Mouse (Mus musculus): ENCODE results near the gene Pls3. TPM values are rescaled to one million over a fixed set of nuclear protein-coding genes. Genes with fewer than 3 reads are reported as not detected.

Pls3 gene
- 82.6 and 83.0 TPM in 2 replicates for polyA plus RNA-seq (2012; rRNA removed)

- WGBS = 4% methylated on average over 32 of the region's 45 CpGs
These were observed at the start of gene Pls3 for GRCm38 (mm10) chrX:75874332-75875291. Gene Pls3 (minus strand): TSS chrX:75875182.

GRCm38 (mm10) chrX:75895716-75896115 lies 20.7 kb upstream of the Pls3 start:
- H3K27ac ChIP-seq (ENCODE audit: insufficient read depth, low read length) = no peak overlapping the region
- WGBS = 50% methylated on average over 6 of the region's 6 CpGs

More at GRCm38 (mm10) chrX:75874332-75875291, at the start of gene Pls3:
- no peak for TF ChIP-seq POLR2A (IDR thresholded peaks at IDR 0.05; ENCODE audit: borderline replicate concordance, insufficient read depth, low read length)
- TF ChIP-seq CTCF (IDR thresholded peaks at IDR 0.05; ENCODE audit: borderline replicate concordance, insufficient read depth, low read depth, low read length) = no peak
- peak; percentile 79 to 88 for DNase-seq
- no peaks in the 10 kb centered on the region for H3K27me3 ChIP-seq (ENCODE audit: control insufficient read depth, insufficient read depth, low read length)
- H3K4me1 ChIP-seq (ENCODE audit: control insufficient read depth, insufficient read depth, low read length) = no peaks in the 10 kb centered on the region
- H3K27ac ChIP-seq (ENCODE audit: insufficient read depth, low read length) = peak within 1 kb of the TSS; percentile 53; the same call in 1 of the 2 replicates
- peak within 1 kb of the TSS; percentile 96 for H3K4me3 ChIP-seq (replicated peaks; ENCODE audit: insufficient read depth, low read depth, low read length)

GRCm38 (mm10) chrX:75875566-75875965 lies 584 bp upstream of the Pls3 start:
- H3K27me3 ChIP-seq (ENCODE audit: control insufficient read depth, insufficient read depth, low read length) = no peaks in the 10 kb centered on the region
- TF ChIP-seq POLR2A (IDR thresholded peaks at IDR 0.05; ENCODE audit: borderline replicate concordance, insufficient read depth, low read length) (no peak), CTCF (IDR thresholded peaks at IDR 0.05; ENCODE audit: borderline replicate concordance, insufficient read depth, low read depth, low read length) (no peak)
- peak; percentile 2 to 7 for DNase-seq
- no peaks in the 10 kb centered on the region for H3K4me1 ChIP-seq (ENCODE audit: control insufficient read depth, insufficient read depth, low read length)
- no peak overlapping the region for H3K27ac ChIP-seq (ENCODE audit: insufficient read depth, low read length)
- WGBS = 13% methylated on average over 5 of the region's 5 CpGs
- peak overlapping the region; percentile 39 for H3K4me3 ChIP-seq (replicated peaks; ENCODE audit: insufficient read depth, low read depth, low read length)

More at GRCm38 (mm10) chrX:75895716-75896115, 20.7 kb upstream of the Pls3 start:
- H3K27me3 ChIP-seq (ENCODE audit: control insufficient read depth, insufficient read depth, low read length) = no peaks in the 10 kb centered on the region
- DNase-seq = no peak
- no peak for TF ChIP-seq CTCF (IDR thresholded peaks at IDR 0.05; ENCODE audit: borderline replicate concordance, insufficient read depth, low read depth, low read length)
- TF ChIP-seq POLR2A (IDR thresholded peaks at IDR 0.05; ENCODE audit: borderline replicate concordance, insufficient read depth, low read length) = no peak
- no peaks in the 10 kb centered on the region for H3K4me1 ChIP-seq (ENCODE audit: control insufficient read depth, insufficient read depth, low read length)
- no peak overlapping the region for H3K4me3 ChIP-seq (replicated peaks; ENCODE audit: insufficient read depth, low read depth, low read length)

- WGBS = 5% methylated on average over 15 of the region's 15 CpGs
- no peak for TF ChIP-seq POLR2A (IDR thresholded peaks at IDR 0.05; ENCODE audit: borderline replicate concordance, insufficient read depth, low read length)
- TF ChIP-seq CTCF (IDR thresholded peaks at IDR 0.05; ENCODE audit: borderline replicate concordance, insufficient read depth, low read depth, low read length) = no peak
- H3K4me3 ChIP-seq (replicated peaks; ENCODE audit: insufficient read depth, low read depth, low read length) = peak overlapping the region; percentile 96
- H3K27me3 ChIP-seq (ENCODE audit: control insufficient read depth, insufficient read depth, low read length) = no peaks in the 10 kb centered on the region
- H3K27ac ChIP-seq (ENCODE audit: insufficient read depth, low read length) = no peak overlapping the region
- peak; percentile 23 to 38 for DNase-seq
- H3K4me1 ChIP-seq (ENCODE audit: control insufficient read depth, insufficient read depth, low read length) = no peaks in the 10 kb centered on the region
These were observed 1.2 kb downstream of the Pls3 start for GRCm38 (mm10) chrX:75873813-75874212.

- peak in 1 of 2 experiments; percentile 4 for DNase-seq
- 42% methylated on average over 4 of the region's 4 CpGs for WGBS
- H3K27me3 ChIP-seq (ENCODE audit: control insufficient read depth, insufficient read depth, low read length) = no peaks in the 10 kb centered on the region
These were observed 1.7 kb downstream of the Pls3 start for GRCm38 (mm10) chrX:75873253-75873652.

GRCm38 (mm10) chrX:75871855-75872254 lies 3.1 kb downstream of the Pls3 start:
- no peak overlapping the region for H3K4me3 ChIP-seq (replicated peaks; ENCODE audit: insufficient read depth, low read depth, low read length)
- no peaks in the 10 kb centered on the region for H3K4me1 ChIP-seq (ENCODE audit: control insufficient read depth, insufficient read depth, low read length)
- H3K27me3 ChIP-seq (ENCODE audit: control insufficient read depth, insufficient read depth, low read length) = no peaks in the 10 kb centered on the region
- 94% methylated on average over 2 of the region's 2 CpGs for WGBS
- no peak for DNase-seq
- no peak overlapping the region for H3K27ac ChIP-seq (ENCODE audit: insufficient read depth, low read length)
- no peak for TF ChIP-seq POLR2A (IDR thresholded peaks at IDR 0.05; ENCODE audit: borderline replicate concordance, insufficient read depth, low read length)
- no peak for TF ChIP-seq CTCF (IDR thresholded peaks at IDR 0.05; ENCODE audit: borderline replicate concordance, insufficient read depth, low read depth, low read length)

More at GRCm38 (mm10) chrX:75873253-75873652, 1.7 kb downstream of the Pls3 start:
- H3K4me3 ChIP-seq (replicated peaks; ENCODE audit: insufficient read depth, low read depth, low read length) = peak overlapping the region; percentile 96
- H3K27ac ChIP-seq (ENCODE audit: insufficient read depth, low read length) = no peak overlapping the region
- H3K4me1 ChIP-seq (ENCODE audit: control insufficient read depth, insufficient read depth, low read length) = no peaks in the 10 kb centered on the region
- no peak for TF ChIP-seq POLR2A (IDR thresholded peaks at IDR 0.05; ENCODE audit: borderline replicate concordance, insufficient read depth, low read length)
- no peak for TF ChIP-seq CTCF (IDR thresholded peaks at IDR 0.05; ENCODE audit: borderline replicate concordance, insufficient read depth, low read depth, low read length)

GRCm38 (mm10) chrX:75861715-75862114 lies 13.3 kb downstream of the Pls3 start:
- no peak for TF ChIP-seq POLR2A (IDR thresholded peaks at IDR 0.05; ENCODE audit: borderline replicate concordance, insufficient read depth, low read length)
- TF ChIP-seq CTCF (IDR thresholded peaks at IDR 0.05; ENCODE audit: borderline replicate concordance, insufficient read depth, low read depth, low read length) = no peak
- Histone ChIP-seq H3K27ac (ENCODE audit: insufficient read depth, low read length) (no peak overlapping the region), H3K4me1 (ENCODE audit: control insufficient read depth, insufficient read depth, low read length) (no peaks in the 10 kb centered on the region), H3K27me3 (ENCODE audit: control insufficient read depth, insufficient read depth, low read length) (no peaks in the 10 kb centered on the region), H3K4me3 (replicated peaks; ENCODE audit: insufficient read depth, low read depth, low read length) (no peak overlapping the region)
- WGBS = 84% methylated on average over 3 of the region's 3 CpGs
- DNase-seq = no peak
